Mouse (Mus musculus) c-Kit-negative CD71-positive TER-119-positive erythroid progenitor cells, embryonic 14.5 days (primary cell): ENCODE measurements around the gene Prl8a8.

ENCODE experiments used
- DNase-seq: peaks from one replicate; pipeline ENCODE4 v3.0.0-alpha.2; 2013; ENCODE audit warnings: low read depth, low spot score

The Prl8a8 gene

DNA sequence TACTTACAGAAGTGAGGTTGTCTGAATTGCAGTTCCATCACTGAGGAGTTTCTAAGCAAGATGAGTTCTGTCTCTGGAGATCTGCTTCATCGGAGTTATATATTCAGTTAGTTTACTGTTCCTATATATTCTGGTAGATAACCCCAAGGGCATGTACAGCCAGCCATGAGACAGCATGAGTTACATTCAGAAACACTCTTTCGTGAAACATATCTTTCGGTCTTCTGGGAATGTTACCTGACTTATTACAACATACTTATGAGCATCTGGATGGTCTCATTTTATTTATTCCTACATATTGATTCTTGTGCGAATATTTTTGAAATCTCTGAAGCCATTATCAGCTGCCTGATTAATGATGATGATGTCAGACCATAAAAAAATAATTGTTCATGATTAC, at the start of gene Prl8a8:
Prl8a8 (minus strand) TSS at position 101 of the 400 bp plus-strand sequence.
- DNase-seq, result no peak

GRCm38 (mm10) chr13:27553336-27553735, 40.3 kb upstream of the Prl8a8 start:
- no peak for DNase-seq

DNA sequence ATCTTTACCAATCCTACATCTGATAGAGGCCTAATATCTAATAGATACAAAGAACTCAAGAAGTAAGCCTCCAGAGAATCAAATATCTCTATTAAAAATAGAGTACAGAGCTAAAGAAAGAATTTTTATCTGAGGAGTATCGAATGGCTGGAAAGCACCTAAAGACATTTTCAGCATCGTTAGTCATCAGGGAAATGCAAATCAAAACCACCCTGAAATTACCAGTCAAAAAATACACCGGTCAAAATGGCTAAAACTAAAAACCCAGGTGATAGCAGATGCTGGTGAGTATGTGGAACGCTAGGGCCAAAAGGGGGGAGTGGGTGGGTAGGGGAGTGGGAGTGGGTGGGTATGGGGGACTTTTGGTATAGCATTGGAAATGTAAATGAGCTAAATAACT, 10.1 kb upstream of the Prl8a8 start:
- DNase-seq, result no peak

GRCm38 (mm10) chr13:27507645-27508044, 5.4 kb downstream of the Prl8a8 start:
- DNase-seq, result no peak
